Mouse (Mus musculus) midbrain, embryonic 16.5 days (tissue): ENCODE measurements around the gene Gm49368. TPM values are rescaled to one million over a fixed set of nuclear protein-coding genes. Genes with fewer than 3 reads are reported as not detected.
"Not testable (repeated sequence)": the region's sequence is repeated elsewhere in the genome, so short reads cannot be mapped to it uniquely, and the experiment has no call there.

Source experiments
- ATAC-seq: fragments of 200-750 bp; cut with Nextera tagmentation; 2 replicates; pipeline ENCODE4 v1.8.0; 2017; ENCODE audit warnings: moderate TSS enrichment
- H3K27ac ChIP-seq: fragments of 300-500 bp; sonication (generic); 2 replicates; pipeline ENCODE4 v1.5.1; 2014; ENCODE audit warnings: mild to moderate bottlenecking, low read length, mixed read lengths
- H3K27me3 ChIP-seq: fragments of 300-500 bp; sonication (generic); 2 replicates; pipeline ENCODE4 v1.6.1; 2014; ENCODE audit warnings: low read depth, low read length, mixed read lengths; ENCODE audit not compliant: control insufficient read depth, insufficient read depth
- H3K36me3 ChIP-seq: fragments of 300-500 bp; sonication (generic); 2 replicates; pipeline ENCODE4 v1.6.1; 2014; ENCODE audit warnings: mild to moderate bottlenecking, low read length, moderate library complexity, mixed read lengths; ENCODE audit not compliant: control insufficient read depth, insufficient read depth
- H3K4me1 ChIP-seq: fragments of 300-500 bp; sonication (generic); 2 replicates; pipeline ENCODE4 v1.6.1; 2014; ENCODE audit warnings: mild to moderate bottlenecking, low read length, mixed read lengths; ENCODE audit not compliant: control insufficient read depth, insufficient read depth
- H3K4me2 ChIP-seq: fragments of 300-500 bp; sonication (generic); 2 replicates; pipeline ENCODE4 v1.6.1; 2014; ENCODE audit warnings: mild to moderate bottlenecking, low read length, mixed read lengths
- H3K4me3 ChIP-seq: fragments of 300-500 bp; sonication (generic); 2 replicates; pipeline ENCODE4 v1.5.1; 2014; ENCODE audit warnings: low read depth, mild to moderate bottlenecking, low read length, moderate library complexity, mixed read lengths
- H3K9ac ChIP-seq: fragments of 300-500 bp; sonication (generic); 2 replicates; pipeline ENCODE4 v1.6.1; 2014; ENCODE audit warnings: low read depth, low read length, mixed read lengths
- H3K9me3 ChIP-seq: fragments of 300-500 bp; sonication (generic); replicated peaks from 2 replicates; pipeline ENCODE4 v1.6.1; 2014; ENCODE audit warnings: mild to moderate bottlenecking, low read length, mixed read lengths; ENCODE audit not compliant: control insufficient read depth, poor library complexity, severe bottlenecking
- WGBS: fragments of 180-500 bp; shearing (Covaris S2); extraction: QIAGEN DNeasy Blood & Tissue Kit; methylation state at CpG from one replicate; pipeline ENCODE4 v1.1.7; 2014; 5-methylcytosine and 5-hydroxymethylcytosine counted together
- polyA plus RNA-seq: library from polyadenylated mRNA; unstranded; fragments of >200 nt; fragmentation: Nextera tagmentation; extraction: Ambion mirVana; gene quantifications from 2 replicates; pipeline ENCODE4 v1.2.1, GENCODE M21; 2015

Gene Gm49368
- polyA plus RNA-seq, 1 experiment from 2014 or later, result not detected

GRCm38 (mm10) chr7:128132148-128132547 is 69.7 kb downstream of the Gm49368 start:
- Histone ChIP-seq H3K9me3 (no peaks in the 10 kb centered on the region), H3K27ac (no peak overlapping the region), H3K4me3 (no peak overlapping the region), H3K4me2 (no peak overlapping the region), H3K9ac (no peak overlapping the region), H3K27me3 (no peaks in the 10 kb centered on the region), H3K4me1 (no peaks in the 10 kb centered on the region), H3K36me3 (no peaks in the 10 kb centered on the region)
- 92% methylated on average over 5 of the region's 5 CpGs for WGBS
- ATAC-seq, result no peak

DNA sequence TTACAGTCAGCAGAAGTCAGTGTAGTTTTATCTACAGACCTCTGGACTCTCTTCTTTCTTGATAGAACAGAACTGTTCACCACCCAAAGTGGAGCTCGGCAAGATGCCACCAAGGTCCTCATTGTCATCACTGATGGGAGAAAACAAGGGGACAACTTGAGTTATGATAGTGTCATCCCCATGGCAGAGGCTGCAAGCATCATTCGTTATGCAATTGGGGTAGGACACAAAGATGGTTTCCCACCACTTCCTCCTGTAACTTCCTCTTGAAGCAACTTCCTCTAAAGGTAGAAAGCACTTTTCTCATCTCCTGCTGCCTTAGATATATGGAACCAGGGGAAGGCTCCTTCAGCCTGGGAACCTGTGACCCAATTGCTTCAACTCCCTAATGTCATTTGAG is 71.1 kb downstream of the Gm49368 start:
- Histone ChIP-seq H3K27me3 (no peaks in the 10 kb centered on the region), H3K4me3 (no peak overlapping the region), H3K9me3 (no peaks in the 10 kb centered on the region), H3K36me3 (no peaks in the 10 kb centered on the region), H3K9ac (no peak overlapping the region), H3K4me2 (no peak overlapping the region), H3K27ac (no peak overlapping the region), H3K4me1 (no peaks in the 10 kb centered on the region)
- no peak for ATAC-seq
- WGBS, result 87% methylated on average over 2 of the region's 2 CpGs

DNA sequence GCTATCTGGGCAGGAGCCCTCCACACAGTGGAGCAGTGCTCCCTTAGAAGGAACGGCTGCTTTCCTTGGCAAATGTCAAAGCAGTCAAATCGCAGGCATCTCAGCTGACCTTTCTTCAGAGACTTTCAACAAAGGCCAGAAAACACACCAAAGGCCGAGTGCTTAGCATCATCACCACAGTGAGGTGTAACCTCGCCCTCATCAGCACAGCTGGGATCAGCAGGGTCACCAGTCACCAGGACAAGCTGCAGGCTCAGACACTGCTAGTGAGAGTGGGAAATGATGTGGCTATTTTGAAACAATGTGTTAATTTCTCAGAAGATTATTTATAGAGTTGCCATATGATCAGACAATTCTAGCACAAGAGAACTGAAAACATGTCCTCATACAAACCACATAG is 74.4 kb downstream of the Gm49368 start:
- ATAC-seq, result no peak
- Histone ChIP-seq H3K9ac (no peak overlapping the region), H3K4me2 (no peak overlapping the region), H3K27me3 (no peaks in the 10 kb centered on the region), H3K36me3 (no peaks in the 10 kb centered on the region), H3K4me3 (no peak overlapping the region), H3K9me3 (no peaks in the 10 kb centered on the region), H3K27ac (no peak overlapping the region), H3K4me1 (no peaks in the 10 kb centered on the region)
- 56% methylated on average over 4 of the region's 4 CpGs for WGBS

- no peaks in the 10 kb centered on the region for H3K36me3 ChIP-seq
- ATAC-seq, result no peak
- H3K4me1 ChIP-seq, result no peaks in the 10 kb centered on the region
- H3K4me2 ChIP-seq, result no peak overlapping the region
- H3K9ac ChIP-seq, result no peak overlapping the region
- 94% methylated on average over 6 of the region's 6 CpGs for WGBS
- no peaks in the 10 kb centered on the region for H3K9me3 ChIP-seq
- no peak overlapping the region for H3K27ac ChIP-seq
- H3K4me3 ChIP-seq, result no peak overlapping the region
- no peaks in the 10 kb centered on the region for H3K27me3 ChIP-seq
Measured at GRCm38 (mm10) chr7:128139611-128140010, 77.1 kb downstream of the Gm49368 start.

DNA sequence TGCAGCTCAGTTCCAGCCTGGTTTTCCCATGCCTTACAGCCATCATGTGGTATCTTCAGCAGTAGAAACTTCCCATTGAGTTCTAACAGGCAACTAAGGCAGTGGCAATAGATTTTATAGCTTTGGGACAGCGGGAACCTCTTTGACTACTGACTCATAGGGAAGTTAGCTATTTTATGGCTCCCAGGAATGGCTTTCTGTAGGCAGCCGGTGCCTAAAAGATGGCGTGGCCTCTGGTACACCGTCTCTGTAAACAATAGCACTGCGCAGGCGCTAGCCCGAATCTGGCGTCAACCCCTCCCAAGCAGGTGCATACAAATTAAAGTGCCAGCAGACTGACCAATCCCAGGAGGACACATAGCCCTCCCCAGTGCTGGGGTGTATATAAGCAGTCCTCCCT is 88.5 kb downstream of the Gm49368 start:
- ATAC-seq, result no peak
- Histone ChIP-seq H3K27me3 (no peaks in the 10 kb centered on the region), H3K27ac (no peak overlapping the region), H3K4me3 (no peak overlapping the region), H3K4me2 (no peak overlapping the region), H3K4me1 (0 out of 2 replicates have a peak, but pooled peaks cover 2% of the 10 kb centered on the region), H3K9ac (no peak overlapping the region), H3K36me3 (no peaks in the 10 kb centered on the region), H3K9me3 (no peaks in the 10 kb centered on the region)
- WGBS, result 93% methylated on average over 8 of the region's 8 CpGs

DNA sequence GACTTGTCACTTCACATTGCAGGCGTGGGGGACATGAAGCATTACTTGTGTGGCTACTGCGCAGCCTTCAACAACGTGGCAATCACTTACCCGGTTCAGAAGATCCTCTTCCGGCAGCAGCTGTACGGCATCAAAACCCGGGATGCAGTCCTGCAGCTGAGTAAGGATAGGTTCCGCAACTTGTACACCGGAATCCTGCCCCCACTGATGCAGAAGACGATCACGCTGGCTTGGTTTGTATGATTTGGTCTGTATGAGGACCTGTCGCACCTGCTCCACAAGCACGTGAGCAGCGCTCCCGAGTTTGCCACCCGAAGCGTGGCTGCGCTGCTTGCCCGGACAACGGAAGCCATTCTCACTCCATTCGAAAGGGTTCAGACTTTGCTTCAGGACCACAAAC is 91.6 kb downstream of the Gm49368 start, which contains the start of gene Itgad:
Gene Itgad, plus strand, starts transcription at position 301 of the 400 bp plus-strand sequence.
- Histone ChIP-seq H3K4me3 (no peak within 1 kb of the TSS), H3K9me3 (no peaks in the 10 kb centered on the region), H3K36me3 (no peaks in the 10 kb centered on the region), H3K9ac (no peak within 1 kb of the TSS), H3K4me1 (0 out of 2 replicates have a peak, but pooled peaks cover 2% of the 10 kb centered on the region), H3K27ac (no peak within 1 kb of the TSS), H3K27me3 (no peaks in the 10 kb centered on the region), H3K4me2 (no peak within 1 kb of the TSS)
- whole genome bisulfite sequencing, result 93% methylated on average over 21 of the region's 21 CpGs
- ATAC-seq, result no peak

DNA sequence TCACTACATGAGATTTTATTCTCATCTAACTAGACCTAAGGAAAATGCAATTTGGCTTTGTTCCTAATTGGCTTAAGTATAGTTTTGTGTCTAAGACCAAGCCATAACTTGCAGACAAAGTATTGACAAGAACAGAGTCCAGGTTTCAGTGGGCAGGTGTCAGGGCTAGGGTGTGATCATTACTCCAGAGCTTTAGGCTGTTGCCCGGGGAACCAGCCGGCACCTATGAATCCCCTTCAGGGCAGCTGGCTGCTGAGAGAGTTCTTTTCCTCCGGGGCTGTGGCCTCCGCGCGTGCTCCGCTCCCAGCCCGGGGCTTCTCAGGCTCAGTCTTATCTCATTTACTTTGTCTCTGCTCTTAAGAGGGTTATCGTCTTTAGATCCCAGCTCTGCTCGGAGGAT is 92.4 kb downstream of the Gm49368 start:
- H3K36me3 ChIP-seq, result no peaks in the 10 kb centered on the region
- no peak for ATAC-seq
- H3K9ac ChIP-seq, result no peak overlapping the region
- H3K4me1 ChIP-seq, result 0 out of 2 replicates have a peak, but pooled peaks cover 2% of the 10 kb centered on the region
- H3K27ac ChIP-seq, result no peak overlapping the region
- no peak overlapping the region for H3K4me2 ChIP-seq
- H3K27me3 ChIP-seq, result no peaks in the 10 kb centered on the region
- H3K9me3 ChIP-seq, result no peaks in the 10 kb centered on the region
- no peak overlapping the region for H3K4me3 ChIP-seq
- 42% methylated on average over 10 of the region's 10 CpGs for WGBS

DNA sequence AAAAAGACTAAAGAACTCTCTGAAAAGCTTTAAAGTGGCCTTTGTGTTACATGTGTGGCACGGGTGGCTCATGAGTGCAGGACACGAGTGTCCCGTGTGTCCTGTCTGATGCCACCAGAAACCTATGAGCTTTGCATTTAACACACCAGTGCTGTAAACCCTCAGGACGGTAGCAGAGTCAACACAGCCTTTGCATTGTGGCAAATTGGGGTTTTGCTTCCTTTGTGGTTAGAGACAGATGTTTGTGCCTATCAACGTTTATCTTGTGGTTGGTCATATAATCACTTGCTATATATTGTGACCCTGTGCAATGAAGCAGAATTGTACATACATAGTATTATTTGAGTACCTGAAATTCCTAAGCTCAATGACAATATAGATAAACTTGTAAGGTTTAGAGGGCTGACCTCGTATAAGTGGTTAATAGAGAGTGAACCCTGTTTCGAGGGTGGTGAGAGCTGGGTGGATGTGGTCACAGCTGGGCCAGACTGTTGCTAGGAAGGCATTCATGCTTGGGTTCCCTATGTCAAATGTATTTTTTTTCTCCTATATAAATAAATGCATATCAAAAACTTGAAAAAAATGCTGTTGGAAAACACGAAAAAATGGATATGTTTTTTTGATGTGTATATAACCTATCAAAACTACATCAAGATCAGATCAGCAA is 96.3 kb downstream of the Gm49368 start:
- not testable (repeated sequence) for H3K4me1 ChIP-seq, H3K4me2 ChIP-seq, H3K27ac ChIP-seq, H3K9me3 ChIP-seq, H3K4me3 ChIP-seq, H3K36me3 ChIP-seq, H3K9ac ChIP-seq, ATAC-seq, H3K27me3 ChIP-seq
- 84% methylated on average over 8 of the region's 8 CpGs for WGBS

- 96% methylated on average over 4 of the region's 4 CpGs for WGBS
- H3K9ac ChIP-seq, result no peak overlapping the region
- no peaks in the 10 kb centered on the region for H3K9me3 ChIP-seq
- no peak overlapping the region for H3K27ac ChIP-seq
- no peaks in the 10 kb centered on the region for H3K36me3 ChIP-seq
- no peak for ATAC-seq
- H3K4me3 ChIP-seq, result no peak overlapping the region
- no peaks in the 10 kb centered on the region for H3K27me3 ChIP-seq
- H3K4me2 ChIP-seq, result no peak overlapping the region
- no peaks in the 10 kb centered on the region for H3K4me1 ChIP-seq
Measured at GRCm38 (mm10) chr7:128164001-128164400, 101.5 kb downstream of the Gm49368 start.
